Mouse (Mus musculus): ENCODE measurements at regions not wholly inside any gene's neighbourhood (a gene's known extent, or its start where the extent isn't known, plus 50 kb on each side); places are given as distances from the start of the nearest gene placed in this dataset.

- no peak for ATAC-seq (ENCODE audit: poor library complexity, severe bottlenecking)
Observed at GRCm38 (mm10) chr14:15603954-15604523, 165.3 kb upstream of the Lrrc3b start.

- ATAC-seq (ENCODE audit: poor library complexity, severe bottlenecking): no peak
Observed at GRCm38 (mm10) chr14:15610166-15610565, 171.4 kb upstream of the Lrrc3b start.

- no peak for ATAC-seq (ENCODE audit: poor library complexity, severe bottlenecking)
Observed at GRCm38 (mm10) chr14:15634581-15634980, 195.8 kb upstream of the Lrrc3b start.

GRCm38 (mm10) chr14:15637681-15638080 lies 198.9 kb upstream of the Lrrc3b start:
- ATAC-seq (ENCODE audit: poor library complexity, severe bottlenecking): no peak

- ATAC-seq (ENCODE audit: poor library complexity, severe bottlenecking): no peak
Observed at GRCm38 (mm10) chr14:15638869-15639268, 200.1 kb upstream of the Lrrc3b start.

GRCm38 (mm10) chr14:15660886-15661285 lies 222.1 kb upstream of the Lrrc3b start:
- ATAC-seq (ENCODE audit: poor library complexity, severe bottlenecking): no peak

GRCm38 (mm10) chr14:15672292-15672691 lies 233.5 kb upstream of the Lrrc3b start:
- no peak for ATAC-seq (ENCODE audit: poor library complexity, severe bottlenecking)

- no peak for ATAC-seq (ENCODE audit: poor library complexity, severe bottlenecking)
Observed at GRCm38 (mm10) chr14:15677218-15677617, 238.4 kb upstream of the Lrrc3b start.

GRCm38 (mm10) chr14:15679456-15679855 lies 240.7 kb upstream of the Lrrc3b start:
- no peak for ATAC-seq (ENCODE audit: poor library complexity, severe bottlenecking)

GRCm38 (mm10) chr14:15698001-15698400 lies 259.2 kb upstream of the Lrrc3b start:
- no peak for ATAC-seq (ENCODE audit: poor library complexity, severe bottlenecking)

GRCm38 (mm10) chr14:15698607-15699006 lies 259.8 kb upstream of the Lrrc3b start:
- ATAC-seq (ENCODE audit: poor library complexity, severe bottlenecking): no peak

GRCm38 (mm10) chr14:15722135-15722534 lies 283.3 kb upstream of the Lrrc3b start:
- no peak for ATAC-seq (ENCODE audit: poor library complexity, severe bottlenecking)

GRCm38 (mm10) chr14:15746629-15747238 lies 307.9 kb upstream of the Lrrc3b start:
- ATAC-seq (ENCODE audit: poor library complexity, severe bottlenecking): peak; percentile 80

- peak; percentile 95 for ATAC-seq (ENCODE audit: poor library complexity, severe bottlenecking)
Observed at GRCm38 (mm10) chr14:15769846-15770448, 331.2 kb upstream of the Lrrc3b start.

- ATAC-seq (ENCODE audit: poor library complexity, severe bottlenecking): no peak
Observed at GRCm38 (mm10) chr14:15784727-15785126, 345.9 kb upstream of the Lrrc3b start.

GRCm38 (mm10) chr14:15785230-15785629 lies 346.4 kb upstream of the Lrrc3b start:
- no peak for ATAC-seq (ENCODE audit: poor library complexity, severe bottlenecking)

- no peak for ATAC-seq (ENCODE audit: poor library complexity, severe bottlenecking)
Observed at GRCm38 (mm10) chr14:15795698-15796097, 356.9 kb upstream of the Lrrc3b start.

GRCm38 (mm10) chr14:15797019-15797418 lies 358.2 kb upstream of the Lrrc3b start:
- ATAC-seq (ENCODE audit: poor library complexity, severe bottlenecking): no peak

- ATAC-seq (ENCODE audit: poor library complexity, severe bottlenecking): no peak
Observed at GRCm38 (mm10) chr14:15801477-15802099, 362.8 kb upstream of the Lrrc3b start.

- ATAC-seq (ENCODE audit: poor library complexity, severe bottlenecking): no peak
Observed at GRCm38 (mm10) chr14:15809083-15809482, 370.3 kb upstream of the Lrrc3b start.

- ATAC-seq (ENCODE audit: poor library complexity, severe bottlenecking): no peak
Observed at GRCm38 (mm10) chr14:15841390-15842023, 402.7 kb upstream of the Lrrc3b start.

Data from megakaryocyte, adult 5-6 weeks (primary cell).